Mouse (Mus musculus): Measurements from ENCODE around the gene Rhox3c.
"Not testable (repeated sequence)": the region's sequence is repeated elsewhere in the genome, so short reads cannot be mapped to it uniquely, and the experiment has no call there.

Gene Rhox3c

GRCm38 (mm10) chrX:37458285-37458684 lies at the start of gene Rhox3c:
Gene Rhox3c, plus strand, starts transcription at chrX:37458585.
- DNase-seq (ENCODE audit: low read depth, low spot score) = not testable (repeated sequence)

DNA sequence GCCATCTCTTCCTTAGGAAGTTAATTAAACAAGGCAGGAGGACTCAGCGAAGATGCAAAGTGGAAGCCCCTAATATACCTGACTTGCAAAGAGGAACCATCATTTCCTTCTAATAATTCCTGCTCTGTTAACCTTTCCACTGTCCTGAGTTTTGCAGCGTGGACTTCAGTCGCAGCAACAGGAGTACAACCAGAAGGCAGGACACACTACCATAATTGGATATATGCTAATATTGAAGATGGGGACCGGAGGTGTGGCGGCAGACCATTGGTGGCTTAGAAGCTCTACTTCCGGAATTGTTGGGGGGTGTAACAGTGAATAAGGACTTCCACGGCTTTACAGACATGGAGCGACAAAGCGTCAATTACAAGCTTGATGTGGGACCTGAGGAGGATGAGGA lies 46.6 kb upstream of the Rhox3c start, which contains the start of gene Rhox2b:
Gene Rhox2b, plus strand, starts transcription at position 301 of the 400 bp plus-strand sequence.
- not testable (repeated sequence) for DNase-seq (ENCODE audit: low read depth, low spot score)

DNA sequence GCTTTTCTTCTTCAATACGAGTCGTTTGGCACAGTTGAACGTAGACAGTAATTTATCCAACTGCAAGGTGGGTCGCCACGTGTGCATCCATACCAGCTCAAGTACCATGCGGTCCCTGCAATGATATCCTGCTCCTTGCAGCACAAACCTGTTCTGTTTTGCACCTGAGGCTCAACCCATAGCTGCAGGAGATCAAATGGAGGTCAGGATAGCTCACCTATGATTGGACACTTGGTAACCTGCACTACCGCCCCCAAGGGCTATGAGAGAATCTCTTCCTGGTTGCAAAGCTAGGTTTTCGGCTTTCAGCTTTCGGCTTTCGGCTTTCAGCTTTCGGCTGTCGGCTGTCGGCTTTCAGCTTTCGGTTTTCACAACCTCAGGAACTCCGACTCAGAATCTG lies 26.2 kb upstream of the Rhox3c start, which contains the start of gene Rhox4b:
Gene Rhox4b, plus strand, starts transcription at position 301 of the 400 bp plus-strand sequence.
- DNase-seq (ENCODE audit: low read depth, low spot score) = not testable (repeated sequence)

DNA sequence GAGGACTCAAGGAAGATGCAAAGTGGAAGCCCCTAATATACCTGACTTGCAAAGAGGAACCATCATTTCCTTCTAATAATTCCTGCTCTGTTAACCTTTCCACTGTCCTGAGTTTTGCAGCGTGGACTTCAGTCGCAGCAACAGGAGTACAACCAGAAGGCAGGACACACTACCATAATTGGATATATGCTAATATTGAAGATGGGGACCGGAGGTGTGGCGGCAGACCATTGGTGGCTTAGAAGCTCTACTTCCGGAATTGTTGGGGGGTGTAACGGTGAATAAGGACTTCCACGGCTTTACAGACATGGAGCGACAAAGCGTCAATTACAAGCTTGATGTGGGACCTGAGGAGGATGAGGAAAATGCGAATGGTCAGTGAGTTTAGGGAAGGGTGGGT lies 5.0 kb upstream of the Rhox3c start, which contains the start of gene Rhox2c:
Gene Rhox2c, plus strand, starts transcription at position 301 of the 400 bp plus-strand sequence.
- not testable (repeated sequence) for DNase-seq (ENCODE audit: low read depth, low spot score)

DNA sequence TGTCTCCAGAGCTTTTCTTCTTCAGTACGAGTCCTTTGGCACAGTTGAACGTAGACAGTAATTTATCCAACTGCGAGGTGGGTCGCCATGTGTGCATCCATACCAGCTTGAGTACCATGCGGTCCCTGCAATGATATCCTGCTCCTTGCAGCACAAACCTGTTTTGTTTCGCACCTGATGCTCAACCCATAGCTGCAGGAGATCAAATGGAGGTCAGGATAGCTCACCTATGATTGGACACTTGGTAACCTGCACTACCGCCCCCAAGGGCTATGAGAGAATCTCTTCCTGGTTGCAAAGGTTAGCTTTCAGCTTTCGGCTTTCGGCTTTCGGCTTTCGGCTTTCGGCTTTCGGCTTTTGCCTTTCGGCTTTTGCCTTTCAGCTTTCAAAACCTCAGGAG lies 21.7 kb downstream of the Rhox3c start, which contains the start of gene Rhox4c:
Gene Rhox4c, plus strand, starts transcription at position 301 of the 400 bp plus-strand sequence.
- DNase-seq (ENCODE audit: low read depth, low spot score) = not testable (repeated sequence)

DNA sequence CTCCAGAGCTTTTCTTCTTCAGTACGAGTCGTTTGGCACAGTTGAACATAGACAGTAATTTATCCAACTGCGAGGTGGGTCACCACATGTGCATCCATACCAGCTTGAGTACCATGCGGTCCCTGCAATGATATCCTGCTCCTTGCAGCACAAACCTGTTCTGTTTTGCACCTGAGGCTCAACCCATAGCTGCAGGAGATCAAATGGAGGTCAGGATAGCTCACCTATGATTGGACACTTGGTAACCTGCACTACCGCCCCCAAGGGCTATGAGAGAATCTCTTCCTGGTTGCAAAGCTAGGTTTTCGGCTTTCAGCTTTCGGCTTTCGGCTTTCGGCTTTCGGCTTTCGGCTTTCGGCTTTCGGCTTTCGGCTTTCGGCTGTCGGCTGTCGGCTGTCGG lies 55.7 kb downstream of the Rhox3c start, which contains the start of gene Rhox4d:
Gene Rhox4d, plus strand, starts transcription at position 301 of the 400 bp plus-strand sequence.
- DNase-seq (ENCODE audit: low read depth, low spot score) = not testable (repeated sequence)
